ENCODE assay signal across 28 mouse cellular contexts in the genomic region with DNA sequence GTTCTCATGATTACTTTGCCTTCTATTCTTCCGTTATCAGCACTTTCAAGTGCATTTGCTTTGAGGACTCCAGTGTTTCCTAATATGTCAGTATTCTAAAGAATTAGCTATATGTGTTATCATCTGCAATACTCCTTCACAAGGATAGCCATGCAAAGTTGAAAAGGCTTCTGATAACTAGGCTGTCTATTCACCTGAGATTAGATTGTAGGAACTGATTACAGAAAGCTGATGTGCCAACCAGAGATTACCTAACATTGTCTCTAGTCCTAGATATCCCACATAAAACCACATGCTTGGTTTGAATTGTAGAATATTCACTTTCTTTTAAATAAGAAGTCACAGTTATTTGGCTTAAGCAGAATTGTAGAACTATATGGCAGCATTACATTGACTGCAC.
"Had no signal": no experiment of that assay in that cellular context is flagged by ENCODE, and none has a peak within 500 bp of the region (broad histone marks: within the 10 kb centered on the region; RNA-seq: fewer than 3 reads in every experiment).

No protein-coding gene starts in this region.

- H3K4me1 ChIP-seq: embryonic facial prominence, embryonic 10.5 days; embryonic facial prominence, embryonic 12.5 days; embryonic facial prominence, embryonic 13.5 days; embryonic facial prominence, embryonic 15.5 days; forebrain, embryonic 10.5 days; forebrain, embryonic 12.5 days; forebrain, embryonic 13.5 days; forebrain, embryonic 15.5 days had no signal

- H3K4me3 ChIP-seq: embryonic facial prominence, embryonic 10.5 days; embryonic facial prominence, embryonic 12.5 days; embryonic facial prominence, embryonic 13.5 days; embryonic facial prominence, embryonic 15.5 days; erythroblast, embryonic 14.5 days; forebrain, embryonic 10.5 days; forebrain, embryonic 12.5 days; forebrain, embryonic 13.5 days; forebrain, embryonic 15.5 days; gastrocnemius, adult 2 months; heart, adult 2 months had no signal

- H3K27me3 ChIP-seq: embryonic facial prominence, embryonic 12.5 days; embryonic facial prominence, embryonic 13.5 days; embryonic facial prominence, embryonic 15.5 days; forebrain, embryonic 12.5 days; forebrain, embryonic 13.5 days; forebrain, embryonic 15.5 days had no signal

- ATAC-seq: forebrain, embryonic 13.5 days; forebrain, embryonic 14.5 days; forebrain, embryonic 15.5 days; forebrain, embryonic 16.5 days; forebrain, postnatal 0 days had no signal

- H3K9ac ChIP-seq: embryonic facial prominence, embryonic 12.5 days; embryonic facial prominence, embryonic 13.5 days; embryonic facial prominence, embryonic 15.5 days; forebrain, embryonic 12.5 days; forebrain, embryonic 13.5 days; forebrain, embryonic 15.5 days; forebrain, postnatal 0 days had no signal

- H3K27ac ChIP-seq: embryonic facial prominence, embryonic 10.5 days; embryonic facial prominence, embryonic 12.5 days; embryonic facial prominence, embryonic 13.5 days; embryonic facial prominence, embryonic 15.5 days; forebrain, embryonic 10.5 days; forebrain, embryonic 12.5 days; forebrain, embryonic 13.5 days; forebrain, embryonic 15.5 days; gastrocnemius, adult 2 months; heart, adult 2 months had no signal

- H3K36me3 ChIP-seq: embryonic facial prominence, embryonic 10.5 days; embryonic facial prominence, embryonic 12.5 days; embryonic facial prominence, embryonic 13.5 days; embryonic facial prominence, embryonic 15.5 days; forebrain, embryonic 10.5 days; forebrain, embryonic 12.5 days; forebrain, embryonic 15.5 days had no signal

- DNase-seq: cerebellum, adult 8-10 months; cerebellum, adult 9-10 months; cerebellum, adult 9-11 months; cerebellum, postnatal 10 days; cerebellum, postnatal 14 days; cerebellum, postnatal 25 days; cerebellum, postnatal 36 days; embryo, embryonic 11 days; forebrain, postnatal 0 days; gastrocnemius, adult 2 months; gastrocnemius, postnatal 10 days; gastrocnemius, postnatal 14 days; gastrocnemius, postnatal 25 days; gastrocnemius, postnatal 36 days; heart, adult 11 months; heart, adult 18-20 months; heart, adult 2 months had no signal

- H3K9me3 ChIP-seq: embryonic facial prominence, embryonic 10.5 days; embryonic facial prominence, embryonic 12.5 days; embryonic facial prominence, embryonic 13.5 days; embryonic facial prominence, embryonic 15.5 days; forebrain, embryonic 10.5 days; forebrain, embryonic 12.5 days; forebrain, embryonic 13.5 days; forebrain, embryonic 15.5 days had no signal

- H3K4me2 ChIP-seq: embryonic facial prominence, embryonic 12.5 days; embryonic facial prominence, embryonic 13.5 days; embryonic facial prominence, embryonic 15.5 days; forebrain, embryonic 12.5 days; forebrain, embryonic 13.5 days; forebrain, embryonic 15.5 days had no signal
